Mouse (Mus musculus) monocyte, adult 5-6 weeks (primary cell): Measurements from ENCODE around the gene Gm21962. TPM values are rescaled to one million over a fixed set of nuclear protein-coding genes. Genes with fewer than 3 reads are reported as not detected.
"Not testable (repeated sequence)": the region's sequence is repeated elsewhere in the genome, so short reads cannot be mapped to it uniquely, and the experiment has no call there.

Experiments
- ATAC-seq: fragments of 153-309, 156-312 bp; replicated peaks from 2 replicates; pipeline ENCODE4 v1.8.0; 2017; ENCODE audit warnings: mild to moderate bottlenecking; ENCODE audit not compliant: low TSS enrichment, insufficient number of reproducible peaks, severe bottlenecking, poor library complexity, low FRiP score
- total RNA-seq: library from RNA; stranded (forward); fragments of 200-1000, 200-491, 200-594 nt; gene quantifications from 3 replicates; pipeline ENCODE4 v1.2.3, GENCODE M21; 2017

The Gm21962 gene
- 0.57 TPM in 1 of 3 replicates, not detected in the others for total RNA-seq

- not testable (repeated sequence) for ATAC-seq
Measured at GRCm38 (mm10) chr3:137671224-137671623, at the start of gene Gm21962. TSS of gene Gm21962 (plus strand) at chr3:137671524.

- ATAC-seq, result no peak
Measured at GRCm38 (mm10) chr3:137622091-137622490, 49.2 kb upstream of the Gm21962 start.

- ATAC-seq, result no peak
Measured at GRCm38 (mm10) chr3:137622895-137623580, 48.3 kb upstream of the Gm21962 start.

- ATAC-seq, result no peak
Measured at GRCm38 (mm10) chr3:137623581-137624362, 47.6 kb upstream of the Gm21962 start.

- ATAC-seq, result no peak
Measured at GRCm38 (mm10) chr3:137625054-137625453, 46.3 kb upstream of the Gm21962 start.

GRCm38 (mm10) chr3:137633726-137634125 lies 37.6 kb upstream of the Gm21962 start:
- ATAC-seq, result no peak

- ATAC-seq, result no peak
Measured at GRCm38 (mm10) chr3:137636571-137636970, 34.8 kb upstream of the Gm21962 start.

- no peak for ATAC-seq
Measured at GRCm38 (mm10) chr3:137641238-137641637, 30.1 kb upstream of the Gm21962 start.

- no peak for ATAC-seq
Measured at GRCm38 (mm10) chr3:137642137-137642536, 29.2 kb upstream of the Gm21962 start.

- no peak for ATAC-seq
Measured at GRCm38 (mm10) chr3:137642568-137642967, 28.8 kb upstream of the Gm21962 start.

GRCm38 (mm10) chr3:137644081-137644480 lies 27.2 kb upstream of the Gm21962 start:
- ATAC-seq, result no peak

- ATAC-seq, result no peak
Measured at GRCm38 (mm10) chr3:137644947-137645346, 26.4 kb upstream of the Gm21962 start.

GRCm38 (mm10) chr3:137647427-137648100 lies 23.8 kb upstream of the Gm21962 start:
- no peak for ATAC-seq

GRCm38 (mm10) chr3:137649112-137649511 lies 22.2 kb upstream of the Gm21962 start:
- no peak for ATAC-seq

- ATAC-seq, result no peak
Measured at GRCm38 (mm10) chr3:137652853-137653252, 18.5 kb upstream of the Gm21962 start.

GRCm38 (mm10) chr3:137680923-137681322 lies 9.6 kb downstream of the Gm21962 start:
- no peak for ATAC-seq

GRCm38 (mm10) chr3:137682911-137683806 lies 11.8 kb downstream of the Gm21962 start:
- ATAC-seq, result no peak

GRCm38 (mm10) chr3:137683807-137684403 lies 12.6 kb downstream of the Gm21962 start:
- ATAC-seq, result no peak
